ENCODE assay signal across 18 mouse cellular contexts in genomic region chr5:52145684-52146083, GRCm38 (mm10). TPM values are rescaled to one million over a fixed set of nuclear protein-coding genes. Genes with fewer than 3 reads are reported as not detected.
A peak's percentile ranks its signal among the peaks of the same experiment; 100 is the strongest.
DNase-seq lines count a peak whose midpoint lies in the region; ATAC-seq and TF ChIP-seq lines count a peak whose summit lies in the region.
"Had no signal": no experiment of that assay in that cellular context is flagged by ENCODE, and none has a peak within 500 bp of the region (broad histone marks: within the 10 kb centered on the region; RNA-seq: fewer than 3 reads in every experiment).

No protein-coding gene starts in this region.

- H3K9me3 ChIP-seq in embryonic facial prominence, embryonic 12.5 days: no peaks in the 10 kb centered on the region
- H3K9me3 ChIP-seq in embryonic facial prominence, embryonic 10.5 days: no peaks in the 10 kb centered on the region
- no peaks in the 10 kb centered on the region for H3K9me3 ChIP-seq in liver, embryonic 14.5 days (ENCODE audit: control insufficient read depth, low read length)
- H3K9me3 ChIP-seq: embryonic facial prominence, embryonic 13.5 days; kidney, embryonic 15.5 days; limb, embryonic 13.5 days had no signal

- 0 out of 2 replicates have a peak, but pooled peaks have one; percentile 28 for ATAC-seq in embryonic facial prominence, embryonic 12.5 days (ENCODE audit: insufficient number of reproducible peaks, insufficient read depth, low FRiP score, low TSS enrichment)
- ATAC-seq in liver, embryonic 14.5 days (ENCODE audit: insufficient read depth): peak; percentile 41; the same call in 1 of the 2 replicates
- ATAC-seq: forebrain, embryonic 14.5 days had no signal

- H3K4me3 ChIP-seq in embryonic facial prominence, embryonic 12.5 days: no peak overlapping the region
- H3K4me3 ChIP-seq in embryonic facial prominence, embryonic 10.5 days: no peak overlapping the region
- no peak overlapping the region for H3K4me3 ChIP-seq in liver, embryonic 14.5 days (ENCODE audit: insufficient read depth in 1 of 2, low read depth in 2 of 2, low read length in 2 of 2)
- H3K4me3 ChIP-seq: embryonic facial prominence, embryonic 13.5 days; kidney, embryonic 15.5 days; limb, embryonic 13.5 days had no signal

- H3K4me1 ChIP-seq in embryonic facial prominence, embryonic 12.5 days: no peaks in the 10 kb centered on the region
- no peaks in the 10 kb centered on the region for H3K4me1 ChIP-seq in embryonic facial prominence, embryonic 10.5 days
- H3K4me1 ChIP-seq in liver, embryonic 14.5 days (replicated peaks; ENCODE audit: control insufficient read depth in 2 of 2, insufficient read depth in 2 of 2, low read length in 1 of 2): no peaks in the 10 kb centered on the region
- H3K4me1 ChIP-seq: embryonic facial prominence, embryonic 13.5 days; kidney, embryonic 15.5 days had no signal

- no peak for TF ChIP-seq CTCF in liver, embryonic 14.5 days (IDR thresholded peaks at IDR 0.05; ENCODE audit: low read depth)

- peaks cover 24% of the 10 kb centered on the region; the same call in 1 of the 2 replicates for H3K36me3 ChIP-seq in embryonic facial prominence, embryonic 12.5 days
- peaks cover 87% of the 10 kb centered on the region for H3K36me3 ChIP-seq in embryonic facial prominence, embryonic 10.5 days (replicated peaks)
- peaks cover 17% of the 10 kb centered on the region for H3K36me3 ChIP-seq in liver, embryonic 14.5 days (replicated peaks; ENCODE audit: control insufficient read depth, insufficient read depth, low read depth)

- 84% methylated on average over 6 of the region's 6 CpGs for WGBS in embryonic facial prominence, embryonic 12.5 days
- whole genome bisulfite sequencing in embryonic facial prominence, embryonic 10.5 days: 89% methylated on average over 6 of the region's 6 CpGs
- 66% methylated on average over 6 of the region's 6 CpGs for WGBS in liver, embryonic 14.5 days (ENCODE audit: insufficient replicate concordance)

- no peak overlapping the region for H3K4me2 ChIP-seq in embryonic facial prominence, embryonic 12.5 days (replicated peaks)
- H3K4me2 ChIP-seq in liver, embryonic 14.5 days (ENCODE audit: low read depth): no peak overlapping the region
- H3K4me2 ChIP-seq: embryonic facial prominence, embryonic 13.5 days; hindbrain, embryonic 14.5 days; kidney, embryonic 15.5 days; limb, embryonic 13.5 days had no signal

- H3K9ac ChIP-seq in embryonic facial prominence, embryonic 12.5 days: no peak overlapping the region
- H3K9ac ChIP-seq in liver, embryonic 14.5 days (replicated peaks): no peak overlapping the region
- H3K9ac ChIP-seq: embryonic facial prominence, embryonic 13.5 days; hindbrain, embryonic 14.5 days; kidney, embryonic 15.5 days; limb, embryonic 13.5 days had no signal

- intact Hi-C loops in left cerebral cortex, postnatal 36 days (cut with DNase I): no loop called here

- H3K27me3 ChIP-seq in embryonic facial prominence, embryonic 12.5 days: no peaks in the 10 kb centered on the region
- H3K27me3 ChIP-seq in embryonic facial prominence, embryonic 10.5 days (replicated peaks; ENCODE audit: low read depth, poor library complexity, severe bottlenecking): no peaks in the 10 kb centered on the region
- H3K27me3 ChIP-seq in liver, embryonic 14.5 days (ENCODE audit: control insufficient read depth, insufficient read depth, low read length): no peaks in the 10 kb centered on the region
- H3K27me3 ChIP-seq: embryonic facial prominence, embryonic 13.5 days; kidney, embryonic 15.5 days; limb, embryonic 13.5 days had no signal

- no peak overlapping the region for H3K27ac ChIP-seq in embryonic facial prominence, embryonic 12.5 days
- H3K27ac ChIP-seq in embryonic facial prominence, embryonic 10.5 days (replicated peaks): no peak overlapping the region
- H3K27ac ChIP-seq in liver, embryonic 14.5 days: no peak overlapping the region
- H3K27ac ChIP-seq: embryonic facial prominence, embryonic 13.5 days; hindbrain, embryonic 14.5 days; kidney, embryonic 15.5 days; limb, embryonic 13.5 days had no signal

- TF ChIP-seq EP300 in liver, embryonic 14.5 days (IDR thresholded peaks at IDR 0.05; ENCODE audit: low read depth): no peak

- DNase-seq in embryonic facial prominence, embryonic 10.5 days (ENCODE audit: low spot score): no peak
- DNase-seq in 3T3-L1 (ENCODE audit: low read depth, low spot score): peak; percentile 40
- DNase-seq in adrenal gland, postnatal 25 days: peak; percentile 13
- DNase-seq in liver, embryonic 14.5 days (ENCODE audit: low read depth in 3 of 3, low spot score in 3 of 3): peak in 1 of 3 experiments; percentile 10
- DNase-seq in cerebellum, adult 8-10 months: no peak
- no peak for DNase-seq in spleen, adult 12 weeks (ENCODE audit: low spot score)
- no peak for DNase-seq in left cerebral cortex, postnatal 36 days (ENCODE audit: low spot score in 2 of 2)
- DNase-seq: cerebellum, postnatal 25 days; gastrocnemius, postnatal 25 days; layer of hippocampus, postnatal 36 days; lung, postnatal 10 days; thymus, adult 2 months had no signal

RNA-seq across cellular contexts. Expression of gene Dhx15, which starts 44.6 kb away (rescaled TPM):
- polyA plus RNA-seq in embryonic facial prominence, embryonic 12.5 days (2016; fragmentation: Nextera tagmentation; extraction: Ambion mirVana): 185 and 191 TPM in 2 replicates
- 214 and 221 TPM in 2 replicates for polyA plus RNA-seq in embryonic facial prominence, embryonic 10.5 days (2016; fragmentation: Nextera tagmentation; extraction: Ambion mirVana)
- 114 and 131 TPM in 2 replicates for total RNA-seq in adrenal gland, postnatal 25 days (2021)
- 41.4 and 57.4 TPM in 2 replicates for polyA plus RNA-seq in liver, embryonic 14.5 days (2012; rRNA removed)
- polyA plus RNA-seq in liver, embryonic 14.5 days (2014; fragmentation: Nextera tagmentation; extraction: Ambion mirVana): 34.9 and 36.6 TPM in 2 replicates
- 10 to 100 TPM; 74.9 to 98.7 TPM for total RNA-seq in left cerebral cortex, postnatal 36 days (2021)

Comparison
In these comparisons a context has a peak if more than half of its experiments do, and no peak if none do; other contexts are left out.
1. DNase-seq: peak in 3T3-L1 (single experiment) and adrenal gland, postnatal 25 days (single experiment); none in embryonic facial prominence, embryonic 10.5 days (single experiment), cerebellum, adult 8-10 months (single experiment), spleen, adult 12 weeks (single experiment) and left cerebral cortex, postnatal 36 days (0 of 2).